Mouse (Mus musculus) forebrain, embryonic 11.5 days (tissue): ENCODE measurements around the gene Ggt1. TPM values are rescaled to one million over a fixed set of nuclear protein-coding genes. Genes with fewer than 3 reads are reported as not detected.

Experiments
- ATAC-seq: fragments of 200-750 bp; cut with Nextera tagmentation; replicated peaks from 2 replicates; pipeline ENCODE4 v1.8.0; 2017; ENCODE audit warnings: moderate TSS enrichment; ENCODE audit not compliant: low FRiP score
- DNase-seq: peaks from one replicate; pipeline ENCODE4 v3.0.0-alpha.2; 2017; ENCODE audit warnings: low spot score
- H3K27ac ChIP-seq: fragments of 300-500 bp; sonication (generic); 2 replicates; pipeline ENCODE4 v1.5.1; 2014; ENCODE audit warnings: low read depth, low read length
- H3K27me3 ChIP-seq: fragments of 300-500 bp; sonication (generic); 2 replicates; pipeline ENCODE4 v1.6.1; 2014; ENCODE audit warnings: mild to moderate bottlenecking, low read length, mixed read lengths; ENCODE audit not compliant: control insufficient read depth, insufficient read depth
- H3K36me3 ChIP-seq: fragments of 300-500 bp; sonication (generic); 2 replicates; pipeline ENCODE4 v1.6.1; 2014; ENCODE audit warnings: mild to moderate bottlenecking, low read length, moderate library complexity, mixed read lengths; ENCODE audit not compliant: control insufficient read depth, insufficient read depth
- H3K4me1 ChIP-seq: fragments of 300-500 bp; sonication (generic); replicated peaks from 2 replicates; pipeline ENCODE4 v1.6.1; 2014; ENCODE audit warnings: low read length, mixed read lengths; ENCODE audit not compliant: control insufficient read depth, insufficient read depth
- H3K4me2 ChIP-seq: fragments of 300-500 bp; sonication (generic); 2 replicates; pipeline ENCODE4 v1.6.1; 2014; ENCODE audit warnings: low read depth, mild to moderate bottlenecking, low read length, moderate library complexity, mixed read lengths; ENCODE audit not compliant: severe bottlenecking
- H3K4me3 ChIP-seq: fragments of 300-500 bp; sonication (generic); 2 replicates; pipeline ENCODE4 v1.5.1; 2014; ENCODE audit warnings: low read depth, low read length
- H3K9ac ChIP-seq: fragments of 300-500 bp; sonication (generic); 2 replicates; pipeline ENCODE4 v1.6.1; 2014; ENCODE audit warnings: low read length
- H3K9me3 ChIP-seq: fragments of 300-500 bp; sonication (generic); 2 replicates; pipeline ENCODE4 v1.6.1; 2016; ENCODE audit warnings: low read length, mixed read lengths; ENCODE audit not compliant: control insufficient read depth
- WGBS: fragments of 180-500 bp; shearing (Covaris S2); extraction: QIAGEN DNeasy Blood & Tissue Kit; methylation state at CpG from one replicate; pipeline ENCODE4 v1.1.7; 2014; 5-methylcytosine and 5-hydroxymethylcytosine counted together
- polyA plus RNA-seq: library from polyadenylated mRNA; unstranded; fragments of >200 nt; fragmentation: Nextera tagmentation; extraction: Ambion mirVana; gene quantifications from 2 replicates; pipeline ENCODE4 v1.2.1, GENCODE M21; 2014

Ggt1 gene
- polyA plus RNA-seq, 1 experiment from 2014 or later, result 2.3 TPM

DNA sequence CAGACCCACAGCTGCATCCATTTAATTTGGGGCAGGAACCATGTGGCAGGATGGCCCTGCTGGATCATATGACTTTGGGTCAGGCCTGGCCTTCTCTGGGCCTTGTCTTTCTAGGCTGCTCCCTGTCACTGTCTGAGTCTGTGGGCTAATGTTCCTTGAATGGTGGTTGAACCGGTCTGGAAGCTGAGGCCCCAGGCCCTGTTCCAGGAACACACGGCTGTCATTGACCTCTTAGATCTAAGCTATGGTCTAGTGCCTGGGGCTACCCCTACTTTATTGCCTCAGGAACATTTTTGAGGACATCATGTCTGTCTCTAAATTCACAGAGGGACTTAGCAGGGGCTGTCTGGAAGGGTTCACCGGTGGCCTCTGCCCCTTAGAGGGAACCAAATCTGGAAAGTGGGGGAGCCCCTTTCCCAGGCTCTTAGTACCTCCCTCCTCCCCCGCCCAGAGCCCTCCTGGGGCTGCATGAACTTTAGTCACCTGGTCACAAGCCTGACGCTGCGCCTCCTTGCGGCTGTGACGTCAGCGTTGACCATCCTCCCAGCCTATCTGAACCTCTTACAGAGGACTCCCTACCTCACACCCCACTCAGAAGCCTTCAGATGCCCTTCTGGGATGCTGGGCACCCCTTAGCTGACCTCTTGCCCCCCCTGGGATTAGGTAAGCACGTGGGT is 9.7 kb downstream of the Ggt1 start:
- H3K27ac ChIP-seq, result no peak overlapping the region
- H3K9ac ChIP-seq, result no peak overlapping the region
- H3K36me3 ChIP-seq, result no peaks in the 10 kb centered on the region
- H3K4me2 ChIP-seq, result no peak overlapping the region
- DNase-seq, result no peak
- WGBS, result 26% methylated on average over 10 of the region's 10 CpGs
- H3K4me1 ChIP-seq, result 0 out of 2 replicates have a peak, but pooled peaks cover 2% of the 10 kb centered on the region
- H3K9me3 ChIP-seq, result no peaks in the 10 kb centered on the region
- no peak overlapping the region for H3K4me3 ChIP-seq
- no peaks in the 10 kb centered on the region for H3K27me3 ChIP-seq
- no peak for ATAC-seq

DNA sequence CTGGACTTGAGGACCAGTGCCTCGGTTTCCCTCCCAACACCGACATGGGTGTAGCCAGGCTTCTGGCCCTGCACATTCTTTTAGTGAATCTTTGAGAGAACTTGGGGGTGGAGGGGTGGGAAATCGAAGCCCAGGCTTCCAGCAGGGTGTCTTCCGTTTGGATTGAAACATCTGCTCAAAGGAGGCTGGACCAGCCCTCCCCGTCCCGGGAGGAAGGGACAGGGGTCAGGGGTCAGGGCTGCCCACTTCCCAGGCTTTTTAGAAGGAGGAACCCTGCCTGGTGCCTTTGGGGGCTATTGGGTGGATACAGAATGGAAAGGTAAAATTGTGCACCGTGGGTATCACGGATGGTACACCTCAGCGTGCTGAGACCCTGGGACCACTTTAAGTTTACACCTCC is 10.5 kb downstream of the Ggt1 start:
- 35% methylated on average over 9 of the region's 9 CpGs for WGBS
- Histone ChIP-seq H3K27ac (no peak overlapping the region), H3K4me3 (no peak overlapping the region), H3K4me2 (no peak overlapping the region), H3K9ac (no peak overlapping the region), H3K36me3 (no peaks in the 10 kb centered on the region), H3K4me1 (0 out of 2 replicates have a peak, but pooled peaks cover 2% of the 10 kb centered on the region), H3K9me3 (no peaks in the 10 kb centered on the region), H3K27me3 (no peaks in the 10 kb centered on the region)
- ATAC-seq (no peak), DNase-seq (no peak)

DNA sequence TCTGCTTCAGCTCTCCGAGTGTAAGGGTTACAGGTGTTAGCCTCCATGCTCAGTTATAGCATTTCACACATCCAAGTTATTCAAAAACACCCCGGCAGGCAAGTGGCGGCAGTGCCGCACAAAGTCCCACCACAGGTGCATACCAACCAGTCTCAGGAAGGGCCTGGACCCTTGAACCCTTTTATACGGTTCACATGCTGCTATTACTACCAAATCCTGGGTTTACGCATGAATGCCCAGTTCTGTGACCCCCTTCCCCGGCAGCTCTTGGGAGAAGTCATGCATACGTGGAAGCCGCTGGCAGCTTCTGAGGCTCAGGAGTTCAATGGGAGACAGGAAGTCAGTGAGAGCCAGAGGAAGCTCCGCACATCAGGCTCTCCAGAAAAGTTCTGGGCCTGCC is 11.8 kb downstream of the Ggt1 start:
- Histone ChIP-seq H3K4me1 (0 out of 2 replicates have a peak, but pooled peaks cover 2% of the 10 kb centered on the region), H3K4me3 (no peak overlapping the region), H3K27ac (no peak overlapping the region), H3K9me3 (no peaks in the 10 kb centered on the region), H3K4me2 (no peak overlapping the region), H3K36me3 (no peaks in the 10 kb centered on the region), H3K27me3 (no peaks in the 10 kb centered on the region), H3K9ac (no peak overlapping the region)
- 42% methylated on average over 10 of the region's 10 CpGs for WGBS
- no peak for ATAC-seq
- DNase-seq, result no peak

DNA sequence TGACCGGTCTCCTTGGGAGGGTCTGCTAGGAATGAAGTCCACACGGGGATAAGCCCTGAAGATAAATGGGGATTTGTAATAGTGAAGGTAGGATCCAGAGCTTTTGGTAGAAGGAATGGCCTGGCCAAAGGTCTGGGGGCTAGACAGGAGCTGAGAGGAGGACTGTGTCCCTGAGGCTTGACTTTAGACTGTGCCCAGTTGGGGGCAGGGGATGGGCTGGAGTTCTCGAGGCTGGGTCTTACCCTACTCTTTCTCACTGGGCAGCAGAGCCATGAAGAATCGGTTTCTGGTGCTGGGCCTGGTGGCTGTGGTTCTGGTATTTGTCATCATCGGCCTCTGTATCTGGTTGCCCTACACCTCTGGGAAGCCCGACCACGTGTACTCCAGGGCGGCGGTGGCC is 12.6 kb downstream of the Ggt1 start:
- no peaks in the 10 kb centered on the region for H3K36me3 ChIP-seq
- DNase-seq (no peak), ATAC-seq (no peak)
- H3K27me3 ChIP-seq, result no peaks in the 10 kb centered on the region
- H3K4me3 ChIP-seq, result no peak overlapping the region
- H3K9me3 ChIP-seq, result no peaks in the 10 kb centered on the region
- no peak overlapping the region for H3K4me2 ChIP-seq
- H3K27ac ChIP-seq, result no peak overlapping the region
- H3K4me1 ChIP-seq, result 0 out of 2 replicates have a peak, but pooled peaks cover 2% of the 10 kb centered on the region
- H3K9ac ChIP-seq, result no peak overlapping the region
- WGBS, result 87% methylated on average over 9 of the region's 9 CpGs

DNA sequence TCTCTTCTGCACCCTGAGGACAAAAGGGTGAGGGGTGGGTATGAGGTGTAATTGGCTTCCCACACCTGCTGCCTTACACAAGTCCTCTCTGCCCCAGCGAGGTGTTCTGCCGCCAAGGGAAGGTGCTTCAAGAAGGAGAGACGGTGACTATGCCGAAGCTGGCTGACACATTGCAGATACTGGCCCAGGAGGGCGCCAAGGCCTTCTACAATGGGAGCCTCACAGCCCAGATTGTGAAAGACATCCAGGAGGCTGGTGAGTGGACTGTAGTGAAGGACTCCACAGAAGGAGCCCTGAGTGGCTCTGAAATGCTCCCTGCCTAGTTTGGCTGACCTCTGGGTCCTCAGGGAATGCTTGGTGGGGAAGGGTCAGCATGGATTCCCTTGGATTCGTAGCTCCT is 17.7 kb downstream of the Ggt1 start:
- ATAC-seq, result no peak
- H3K4me1 ChIP-seq, result no peaks in the 10 kb centered on the region
- 87% methylated on average over 6 of the region's 6 CpGs for WGBS
- H3K9ac ChIP-seq, result no peak overlapping the region
- H3K27ac ChIP-seq, result no peak overlapping the region
- no peak for DNase-seq
- no peak overlapping the region for H3K4me3 ChIP-seq
- no peaks in the 10 kb centered on the region for H3K27me3 ChIP-seq
- no peaks in the 10 kb centered on the region for H3K36me3 ChIP-seq
- no peaks in the 10 kb centered on the region for H3K9me3 ChIP-seq
- no peak overlapping the region for H3K4me2 ChIP-seq

DNA sequence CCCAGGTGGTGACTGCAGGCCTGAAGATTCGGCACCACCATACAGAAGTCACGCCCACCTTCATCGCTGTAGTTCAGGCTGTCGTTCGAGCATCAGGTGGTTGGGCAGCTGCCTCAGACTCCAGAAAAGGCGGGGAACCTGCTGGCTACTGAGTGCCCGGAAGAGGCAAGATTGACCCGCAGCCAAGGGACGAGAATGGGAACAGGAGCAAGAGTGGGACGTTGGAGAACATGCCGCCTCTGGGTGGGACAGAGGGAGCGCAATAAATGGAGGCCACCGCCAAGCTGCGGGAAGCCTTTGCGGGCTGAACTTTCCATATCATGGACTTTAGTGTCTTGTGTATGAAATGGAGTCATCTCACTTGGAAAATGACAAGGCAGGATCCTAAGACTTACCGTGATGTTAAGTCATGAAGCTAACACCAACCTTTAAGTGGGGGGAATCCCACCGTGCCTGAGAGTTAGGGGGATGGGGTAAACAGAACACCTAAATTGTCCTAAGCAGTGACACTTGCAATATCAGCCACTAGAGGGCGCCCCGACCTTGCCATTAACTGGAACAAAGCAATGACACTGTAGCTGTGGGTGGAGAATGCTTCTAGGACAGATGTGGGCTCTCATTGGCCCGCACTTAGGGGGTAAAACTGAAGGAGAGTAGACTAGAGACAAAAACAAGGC is 24.6 kb downstream of the Ggt1 start:
- no peak overlapping the region; the same call in 1 of the 2 replicates for H3K9ac ChIP-seq
- 22% methylated on average over 20 of the region's 20 CpGs for WGBS
- no peaks in the 10 kb centered on the region for H3K27me3 ChIP-seq
- H3K36me3 ChIP-seq, result no peaks in the 10 kb centered on the region
- peak; percentile 85 for ATAC-seq
- no peak overlapping the region for H3K27ac ChIP-seq
- H3K9me3 ChIP-seq, result no peaks in the 10 kb centered on the region
- no peak overlapping the region for H3K4me3 ChIP-seq
- peak; percentile 93 for DNase-seq
- 0 out of 2 replicates have a peak, but pooled peaks cover 2% of the 10 kb centered on the region for H3K4me1 ChIP-seq
- H3K4me2 ChIP-seq, result 0 out of 2 replicates have a peak overlapping the region, but pooled peaks have one; percentile 0

DNA sequence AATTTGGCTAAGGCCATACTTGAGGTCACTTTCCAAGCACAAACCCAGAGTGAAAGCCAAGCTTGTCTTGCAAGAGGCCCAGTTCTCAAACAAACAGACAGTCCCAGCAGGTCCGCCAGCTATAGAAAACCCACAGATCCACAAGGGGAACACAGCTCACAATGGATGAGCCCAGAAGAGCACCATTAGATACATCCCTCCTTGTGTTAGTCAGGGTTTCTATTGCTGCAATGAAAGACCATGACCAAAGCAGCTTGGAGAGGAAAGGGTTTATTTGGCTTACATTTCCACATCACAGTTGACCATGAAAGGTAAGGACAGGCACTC is 25.1 kb downstream of the Ggt1 start:
- Histone ChIP-seq H3K4me2 (no peak overlapping the region), H3K9me3 (no peaks in the 10 kb centered on the region), H3K4me1 (0 out of 2 replicates have a peak, but pooled peaks cover 2% of the 10 kb centered on the region), H3K27ac (no peak overlapping the region), H3K9ac (no peak overlapping the region; the same call in 1 of the 2 replicates), H3K4me3 (no peak overlapping the region), H3K36me3 (no peaks in the 10 kb centered on the region), H3K27me3 (no peaks in the 10 kb centered on the region)
- DNase-seq, result no peak
- peak; percentile 45 for ATAC-seq
- 91% methylated on average over 1 of the region's 1 CpGs for WGBS

DNA sequence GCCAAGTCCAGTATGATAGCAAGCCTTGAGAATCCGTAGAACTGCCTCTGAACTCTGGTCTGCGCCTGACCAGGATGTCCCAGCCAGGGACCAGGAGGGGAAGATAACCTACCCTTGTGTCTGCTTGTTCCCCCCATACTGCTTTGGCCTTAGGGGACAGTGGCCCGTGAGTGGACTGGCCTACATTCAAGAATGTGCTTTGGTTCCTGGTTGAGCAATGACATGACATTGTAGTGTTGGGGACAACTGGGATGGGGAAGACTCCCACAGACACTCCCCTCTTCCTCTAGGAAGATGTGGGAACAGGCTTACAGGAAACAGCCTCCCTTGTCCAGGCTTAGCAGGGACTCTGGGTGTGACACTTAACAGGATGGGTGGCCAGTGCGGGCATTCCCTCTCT is 26.4 kb downstream of the Ggt1 start:
- DNase-seq, result no peak
- Histone ChIP-seq H3K27ac (no peak overlapping the region), H3K27me3 (no peaks in the 10 kb centered on the region), H3K9me3 (no peaks in the 10 kb centered on the region), H3K4me1 (0 out of 2 replicates have a peak, but pooled peaks cover 2% of the 10 kb centered on the region), H3K4me2 (no peak overlapping the region), H3K9ac (no peak overlapping the region), H3K36me3 (no peaks in the 10 kb centered on the region), H3K4me3 (no peak overlapping the region)
- no peak for ATAC-seq
- 90% methylated on average over 4 of the region's 4 CpGs for WGBS

DNA sequence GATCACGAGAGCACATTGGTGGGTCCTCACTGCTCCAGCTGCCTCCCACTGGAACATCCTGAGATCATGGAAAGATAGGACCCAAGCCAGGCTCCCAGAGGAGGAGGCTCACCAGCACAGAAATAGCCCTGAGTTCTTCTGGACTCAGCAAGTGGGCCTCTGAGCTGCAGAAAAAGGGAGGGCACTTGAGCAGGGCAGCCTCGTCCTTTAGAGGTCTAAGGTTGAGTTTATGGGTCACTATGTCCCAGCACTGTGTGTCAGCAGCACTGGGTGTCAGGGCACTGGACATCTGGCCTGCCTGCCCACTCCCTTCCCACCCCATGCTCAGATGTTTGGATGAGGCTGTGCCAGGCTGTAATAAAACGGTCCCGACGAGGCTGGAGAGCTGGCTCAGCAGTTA is 26.9 kb downstream of the Ggt1 start:
- no peak overlapping the region for H3K4me3 ChIP-seq

More for the DNA sequence above, 26.9 kb downstream of the Ggt1 start:
- H3K27ac ChIP-seq, result no peak overlapping the region
- ATAC-seq (no peak), DNase-seq (no peak)
- no peak overlapping the region for H3K4me2 ChIP-seq
- H3K9me3 ChIP-seq, result no peaks in the 10 kb centered on the region
- H3K27me3 ChIP-seq, result no peaks in the 10 kb centered on the region
- WGBS, result 77% methylated on average over 5 of the region's 5 CpGs
- no peak overlapping the region for H3K9ac ChIP-seq
- no peaks in the 10 kb centered on the region for H3K36me3 ChIP-seq
- 0 out of 2 replicates have a peak, but pooled peaks cover 2% of the 10 kb centered on the region for H3K4me1 ChIP-seq
